Mouse (Mus musculus) mouse trophoblast stem cell (cell line): Measurements from ENCODE around the gene Polr2i.

ENCODE experiments used
- in situ Hi-C, 2 experiments: fragments of 300-500 bp; cut with MseI, MboI; formaldehyde crosslinking; loops; 2 replicates in 1 of 2; 3 replicates in 1 of 2; pipeline ENCODE4 v1.15.1; 2025

The Polr2i gene

GRCm38 (mm10) chr7:30265531-30265930, 33.8 kb downstream of the Polr2i start:
- in situ Hi-C loops: no loop called here

DNA sequence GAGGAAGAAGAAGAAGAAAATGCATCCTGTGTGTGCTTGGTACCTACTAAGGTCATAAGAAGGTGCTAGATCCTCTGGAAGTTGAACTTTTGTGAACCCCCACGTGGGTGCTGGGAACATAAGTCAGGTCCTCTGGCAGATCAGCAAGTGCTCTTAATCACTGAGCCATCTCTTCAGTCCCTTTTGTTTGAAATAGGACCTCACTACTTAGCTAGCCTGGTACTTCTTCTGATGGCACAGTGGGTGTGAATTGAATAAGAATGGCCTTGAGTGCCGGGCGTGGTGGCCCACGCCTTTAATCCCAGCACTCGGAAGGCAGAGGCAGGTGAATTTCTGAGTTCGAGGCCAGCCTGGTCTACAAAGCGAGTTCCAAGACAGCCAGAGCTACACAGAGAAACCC, 34.2 kb downstream of the Polr2i start:
- in situ Hi-C loops: no loop called here

- in situ Hi-C loops: no loop called here
Observed at GRCm38 (mm10) chr7:30266780-30267179, 35.0 kb downstream of the Polr2i start.

DNA sequence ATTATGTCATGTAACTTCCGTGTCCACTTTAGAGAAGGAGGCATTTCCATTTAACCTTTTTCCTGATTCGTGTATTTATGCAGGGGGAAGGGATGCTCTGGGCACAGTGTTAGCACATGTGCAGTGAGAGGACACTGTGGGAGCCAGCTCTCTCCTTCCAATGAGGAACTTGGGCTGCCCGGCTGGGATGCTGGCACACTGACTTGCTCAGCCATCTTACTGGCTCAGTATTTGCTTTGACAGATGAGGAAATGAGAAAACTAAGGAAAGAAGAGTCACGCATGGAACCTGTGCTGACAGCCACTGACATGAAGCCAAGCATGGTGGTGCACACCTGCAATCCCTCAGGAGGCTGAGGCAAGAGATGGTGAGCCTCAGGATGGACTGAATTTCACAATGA, 37.9 kb downstream of the Polr2i start:
- in situ Hi-C loops: no loop called here

DNA sequence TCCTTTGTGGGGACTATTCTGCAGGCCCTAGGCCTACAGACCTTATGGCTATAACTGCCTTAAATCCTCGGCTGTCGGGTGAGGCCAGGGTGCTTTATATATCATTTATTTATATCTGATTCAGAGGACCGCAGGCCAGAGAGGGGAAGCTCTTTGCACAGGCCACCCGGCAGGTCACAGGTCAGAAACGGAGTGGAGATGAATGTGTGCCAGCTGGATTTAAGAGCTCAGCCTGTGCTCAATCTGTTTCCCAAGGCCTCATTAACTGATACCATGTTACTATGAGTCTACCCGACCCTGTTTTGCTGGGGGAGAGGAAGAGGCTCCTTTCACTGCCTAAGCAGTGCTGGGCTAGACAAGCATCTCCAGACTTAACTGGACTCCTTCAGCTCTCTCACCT, 42.6 kb downstream of the Polr2i start:
- in situ Hi-C loops: no loop called here

DNA sequence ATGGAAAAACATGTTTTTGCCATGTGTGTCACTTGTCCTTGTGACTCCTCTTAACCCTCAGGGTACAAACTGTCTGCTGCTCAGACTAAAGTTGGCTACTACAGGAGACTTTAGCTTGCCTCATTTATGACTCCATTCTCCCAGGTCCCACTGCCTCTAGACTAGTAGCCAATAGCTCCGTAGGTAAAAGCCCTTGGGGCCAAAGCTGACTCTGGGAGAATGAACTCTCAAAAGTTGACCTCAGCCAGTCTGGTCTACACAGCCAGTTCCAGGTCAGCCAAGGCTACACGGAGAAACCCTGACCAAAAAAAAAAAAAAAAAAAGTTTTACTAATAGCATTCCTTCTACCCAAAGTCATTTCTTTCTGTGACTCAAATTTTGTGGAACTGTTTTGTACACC, 47.2 kb downstream of the Polr2i start:
- in situ Hi-C loops: no loop called here

DNA sequence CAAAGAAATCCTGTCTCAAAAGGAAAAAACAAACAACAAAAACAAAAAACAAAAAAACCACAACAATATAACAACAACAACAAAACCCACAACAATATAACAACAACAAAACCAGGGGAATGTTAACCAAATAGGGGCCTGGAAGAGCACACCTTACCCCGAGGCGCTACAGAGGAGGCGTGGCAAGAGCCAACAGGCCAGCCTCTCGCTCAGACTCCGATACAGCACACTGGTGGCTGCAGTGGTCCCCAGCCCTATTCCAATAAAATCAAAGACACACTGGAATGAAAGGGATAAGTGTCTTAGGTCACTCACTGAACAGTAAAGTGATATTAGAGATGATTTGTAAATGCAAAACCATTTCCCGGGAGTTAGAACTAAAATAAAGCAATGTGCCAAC, 47.8 kb downstream of the Polr2i start:
- in situ Hi-C loops: no loop called here

DNA sequence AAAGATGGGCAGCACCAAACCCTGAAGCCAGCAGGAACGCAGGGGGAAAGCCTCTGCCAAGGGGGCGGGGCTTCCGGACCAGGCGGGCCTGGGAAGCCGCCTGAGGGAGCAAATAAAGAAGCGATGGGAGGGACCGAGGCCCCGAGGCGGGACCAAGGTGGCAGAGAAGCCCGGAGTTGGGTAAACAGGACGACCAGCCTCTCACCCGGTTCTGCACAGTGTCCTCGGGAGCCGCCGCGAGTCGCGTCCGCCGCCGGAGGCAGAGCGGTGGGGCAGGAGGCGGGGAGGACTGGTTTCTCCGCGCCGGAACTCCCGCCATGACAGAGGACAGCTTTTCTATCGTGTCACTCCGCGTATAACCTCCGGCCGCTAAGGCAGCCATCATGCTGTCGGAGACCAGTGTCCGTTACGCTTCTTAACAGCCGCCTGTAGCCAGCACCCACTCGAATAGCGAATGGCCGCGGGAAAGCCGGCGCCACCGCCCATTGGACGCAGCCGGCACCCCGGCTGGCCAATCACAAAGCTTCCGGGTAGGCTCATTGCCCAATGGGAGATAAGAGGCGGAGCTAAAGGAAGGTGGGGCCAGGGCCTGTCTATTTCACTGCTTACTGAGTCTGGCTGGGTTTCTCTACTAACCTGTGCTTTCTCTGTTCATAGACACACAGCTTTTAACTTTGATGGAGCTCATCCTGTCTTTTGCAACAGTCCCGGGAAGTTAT, 48.4 kb downstream of the Polr2i start, which contains the start of the genes Thap8 and Wdr62:
Thap8 (plus strand) TSS at position 144 of the 719 bp plus-strand sequence.
Wdr62 (minus strand) TSS at position 469 of the 719 bp plus-strand sequence.
- in situ Hi-C loops: no loop called here

DNA sequence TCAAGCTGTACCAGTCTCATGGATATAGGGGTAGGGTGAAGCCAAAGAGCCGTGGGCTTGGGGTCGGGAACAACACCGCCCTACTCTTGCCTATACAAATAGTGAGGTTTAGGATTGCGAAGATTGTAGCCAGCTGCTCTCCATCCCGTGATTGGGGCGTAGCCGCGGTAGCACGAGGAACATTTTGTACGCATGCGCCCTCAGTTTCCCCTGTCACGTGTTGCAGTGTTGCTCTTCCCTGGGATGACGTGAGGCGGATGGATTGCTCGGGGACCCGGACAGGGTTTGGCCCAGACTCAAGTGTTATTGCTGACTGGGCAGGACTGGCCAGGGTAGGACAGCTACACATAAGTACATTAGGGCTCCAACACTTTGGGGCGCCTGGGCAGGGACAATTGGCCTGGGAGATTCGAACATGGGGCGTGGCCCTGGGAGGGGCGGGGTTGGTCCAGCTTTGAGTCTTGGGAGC, 49.0 kb downstream of the Polr2i start:
- in situ Hi-C loops: no loop called here

DNA sequence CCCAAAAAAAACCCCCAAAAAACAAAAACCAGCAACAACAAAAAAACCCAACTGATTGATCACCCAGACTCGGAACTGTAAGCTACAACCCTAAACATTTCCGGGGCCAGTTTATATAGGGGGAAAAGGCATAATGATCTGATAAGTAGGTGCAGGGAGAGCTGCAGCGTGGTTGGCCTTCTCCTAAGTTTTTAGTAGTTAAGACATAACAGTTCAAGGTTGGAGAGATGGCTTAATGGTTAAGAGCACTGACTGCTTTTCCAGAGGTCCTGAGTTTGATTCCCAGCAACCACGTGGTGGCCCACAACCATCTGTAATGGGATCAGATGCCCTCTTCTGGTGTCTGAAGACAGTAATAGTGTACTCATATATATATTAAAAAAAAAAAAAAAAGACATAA, 49.8 kb downstream of the Polr2i start:
- in situ Hi-C loops: no loop called here

- in situ Hi-C loops: no loop called here
Observed at GRCm38 (mm10) chr7:30282740-30283139, 51.0 kb downstream of the Polr2i start.
